Mouse (Mus musculus) testis, postnatal 10 days (tissue): Measurements from ENCODE around the gene B4galnt1.
"Not testable (repeated sequence)": the region's sequence is repeated elsewhere in the genome, so short reads cannot be mapped to it uniquely, and the experiment has no call there.

Source experiments
- DNase-seq: peaks from one replicate; pipeline ENCODE4 v3.0.0; 2021; ENCODE audit warnings: low spot score

Gene B4galnt1

DNA sequence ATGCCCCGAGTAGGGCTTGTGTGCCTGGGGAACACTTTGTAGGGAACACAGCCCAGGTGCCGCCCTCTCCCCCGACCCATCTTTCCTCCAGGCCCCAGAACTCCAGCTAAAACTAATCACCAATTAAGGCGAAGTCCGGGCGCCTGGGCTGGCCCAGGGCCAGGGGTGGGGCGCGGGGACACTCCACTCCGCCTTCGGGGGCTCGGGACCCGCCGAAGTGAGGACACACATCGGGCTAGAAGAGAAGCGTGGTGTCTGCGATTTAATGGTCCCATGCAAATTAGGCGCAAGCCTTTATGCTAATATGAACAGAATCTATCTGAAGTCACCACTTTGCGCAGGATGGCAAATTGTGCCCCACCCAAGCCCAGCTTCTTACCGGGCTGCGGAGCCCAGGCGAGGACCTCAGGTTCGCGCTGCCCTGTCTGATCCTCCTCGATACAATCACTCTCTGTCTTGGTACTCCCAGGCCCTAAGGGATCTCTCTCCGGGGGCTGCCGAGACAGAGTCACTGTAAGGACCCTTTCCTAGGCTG, 24.2 kb downstream of the B4galnt1 start:
- DNase-seq = peak; percentile 78

- DNase-seq = peak; percentile 79
These were observed 24.8 kb downstream of the B4galnt1 start, which contains the start of gene Arhgef25 for GRCm38 (mm10) chr10:127189651-127190381. Arhgef25 (minus strand) TSS chr10:127190083.

DNA sequence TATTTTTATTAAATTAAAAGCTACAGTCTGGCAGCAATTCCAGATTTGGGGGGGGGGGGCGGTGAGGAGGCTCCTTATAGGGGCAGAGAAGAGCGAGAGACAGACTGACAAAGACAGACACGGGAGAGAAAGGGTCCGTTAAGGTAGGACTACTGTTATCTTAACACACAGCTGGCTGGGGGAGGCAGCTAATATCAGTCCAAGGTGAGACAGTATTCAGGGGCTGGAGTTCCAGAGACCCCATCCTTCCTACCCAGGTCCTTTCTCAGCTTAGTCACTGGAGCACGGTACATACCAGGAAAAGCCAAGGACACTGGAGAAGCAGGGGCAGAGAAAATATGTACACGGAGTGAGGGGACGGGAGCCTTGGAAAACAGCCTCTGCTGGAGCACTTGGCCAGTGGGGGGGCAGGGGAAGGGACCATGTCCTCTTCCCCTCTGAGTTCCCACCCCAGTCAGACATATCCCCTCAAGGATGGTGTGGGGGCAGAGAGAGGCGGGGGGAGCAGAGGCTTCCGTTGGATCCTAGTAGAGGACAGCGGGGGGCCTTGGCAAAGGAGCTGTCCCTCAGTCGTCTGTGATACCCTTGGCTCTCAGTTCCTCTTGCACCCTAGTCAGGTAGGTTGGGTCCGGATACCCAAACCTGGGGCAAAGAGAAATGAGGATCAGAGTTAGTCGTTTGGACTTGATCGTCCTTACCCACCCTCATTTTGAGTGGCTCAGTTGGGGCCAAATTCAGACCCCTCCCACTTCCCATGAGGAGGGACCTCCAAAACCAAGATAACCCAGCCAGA, 25.6 kb downstream of the B4galnt1 start:
- DNase-seq = peak; percentile 30

DNA sequence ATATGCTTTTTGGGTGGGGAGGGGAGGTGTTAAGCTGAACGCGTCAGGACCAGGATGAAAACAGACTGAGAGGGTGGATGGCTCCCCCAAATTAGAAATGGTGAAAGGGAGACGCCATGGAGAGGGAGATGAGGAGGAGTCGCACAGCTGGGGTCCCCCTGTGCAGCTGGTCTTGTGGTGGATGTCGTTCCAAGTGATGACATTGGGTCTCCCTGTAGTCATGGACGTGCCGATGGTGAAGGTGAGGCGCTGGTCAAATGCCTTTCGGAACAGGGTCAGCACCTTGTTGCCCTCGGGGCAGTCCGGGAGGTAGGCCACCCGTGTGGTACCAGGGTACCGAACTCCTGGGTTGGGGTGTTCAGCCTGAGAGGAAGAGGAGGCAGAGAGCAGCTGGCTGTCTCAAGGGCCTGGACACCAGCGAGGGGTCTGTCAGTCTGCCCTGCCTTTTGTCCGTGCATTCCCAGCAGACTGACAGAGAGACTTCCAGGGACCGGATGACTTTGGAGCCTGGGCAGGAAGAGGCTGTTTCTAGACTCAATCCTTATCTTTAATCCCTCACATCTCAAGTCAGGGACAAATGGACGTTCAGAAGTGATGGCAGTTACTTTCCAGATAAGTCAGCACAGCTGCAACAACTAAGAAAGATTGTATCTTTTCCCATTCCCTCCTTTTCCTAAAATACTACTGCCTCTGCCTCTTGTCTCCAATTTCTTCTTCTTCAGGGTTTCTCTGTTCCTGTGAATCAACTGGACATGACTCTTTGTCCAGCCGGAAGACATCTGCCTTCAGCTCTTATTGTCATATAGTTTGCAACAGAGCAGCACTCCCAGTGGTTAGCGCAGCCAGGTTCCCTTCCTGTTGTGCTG, 26.4 kb downstream of the B4galnt1 start:
- no peak for DNase-seq

DNA sequence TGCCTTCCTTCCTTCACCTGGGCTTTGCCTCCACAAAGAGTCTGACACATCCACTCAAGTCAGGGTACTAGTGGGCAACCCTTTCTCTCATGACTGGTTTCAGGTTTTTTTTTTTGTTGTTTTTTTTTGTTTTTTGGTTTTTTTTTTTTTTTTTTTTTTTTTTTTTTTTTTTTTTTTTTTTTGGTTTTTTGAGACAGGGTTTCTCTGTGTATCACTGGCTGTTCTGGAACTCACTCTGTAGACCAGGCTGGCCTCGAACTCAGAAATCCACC, 27.0 kb downstream of the B4galnt1 start:
- not testable (repeated sequence) for DNase-seq

GRCm38 (mm10) chr10:127193011-127193410, 28.0 kb downstream of the B4galnt1 start:
- no peak for DNase-seq

GRCm38 (mm10) chr10:127194428-127195327, 29.7 kb downstream of the B4galnt1 start:
- DNase-seq = peak; percentile 85

GRCm38 (mm10) chr10:127195328-127196129, 30.5 kb downstream of the B4galnt1 start, which contains the start of gene Dtx3:
Dtx3 (minus strand) TSS chr10:127195728.
- DNase-seq = peak; percentile 71

GRCm38 (mm10) chr10:127196392-127196791, 31.4 kb downstream of the B4galnt1 start:
- no peak for DNase-seq

DNA sequence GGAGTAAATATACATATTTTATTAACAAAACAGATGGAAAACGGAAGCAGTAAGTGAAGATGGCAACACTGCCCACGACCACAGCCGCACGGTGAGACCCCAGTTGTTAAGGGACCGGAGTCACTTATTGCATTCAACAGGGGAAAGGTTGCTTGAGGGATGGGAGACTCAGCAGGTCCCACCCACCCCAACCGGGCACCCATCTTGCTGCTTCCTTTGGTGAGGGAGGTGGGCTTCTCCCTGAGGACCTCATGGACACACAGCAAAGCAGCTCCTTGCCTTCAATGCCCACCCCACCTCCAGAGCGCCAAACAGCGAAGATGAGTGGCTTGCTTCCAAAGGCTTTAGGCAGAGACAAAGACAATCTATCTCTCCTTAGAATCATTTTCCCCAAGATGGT, 32.1 kb downstream of the B4galnt1 start:
- no peak for DNase-seq

GRCm38 (mm10) chr10:127197505-127198110, 32.6 kb downstream of the B4galnt1 start:
- DNase-seq = no peak

- DNase-seq = no peak
These were observed 33.5 kb downstream of the B4galnt1 start for GRCm38 (mm10) chr10:127198492-127198891.

GRCm38 (mm10) chr10:127199068-127199467, 34.0 kb downstream of the B4galnt1 start:
- DNase-seq = no peak

GRCm38 (mm10) chr10:127199474-127199873, 34.4 kb downstream of the B4galnt1 start:
- DNase-seq = no peak

- no peak for DNase-seq
These were observed 35.3 kb downstream of the B4galnt1 start for GRCm38 (mm10) chr10:127200279-127200678.

- DNase-seq = no peak
These were observed 38.1 kb downstream of the B4galnt1 start for GRCm38 (mm10) chr10:127203106-127203505.

- DNase-seq = no peak
These were observed 39.6 kb downstream of the B4galnt1 start for GRCm38 (mm10) chr10:127204589-127204988.

DNA sequence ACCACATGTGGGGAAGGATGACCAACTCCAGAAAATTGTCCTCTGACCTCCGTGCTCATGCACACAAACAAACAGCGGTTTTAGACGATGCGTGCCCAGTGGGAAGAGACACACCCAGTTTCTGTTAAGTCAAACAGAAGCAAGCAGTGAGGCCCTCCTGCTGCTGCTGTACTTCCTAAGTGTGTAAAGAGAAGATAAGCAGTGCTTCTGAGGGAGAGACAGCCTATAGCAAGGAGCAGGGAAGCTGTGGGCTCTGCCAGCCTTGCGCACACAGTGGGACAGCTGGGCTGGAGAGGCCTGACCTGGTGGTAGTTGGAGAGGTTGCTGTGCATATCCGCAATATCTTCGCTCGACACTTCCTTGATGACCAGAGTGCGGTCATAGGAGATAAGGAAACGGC, 40.3 kb downstream of the B4galnt1 start:
- DNase-seq = no peak

DNA sequence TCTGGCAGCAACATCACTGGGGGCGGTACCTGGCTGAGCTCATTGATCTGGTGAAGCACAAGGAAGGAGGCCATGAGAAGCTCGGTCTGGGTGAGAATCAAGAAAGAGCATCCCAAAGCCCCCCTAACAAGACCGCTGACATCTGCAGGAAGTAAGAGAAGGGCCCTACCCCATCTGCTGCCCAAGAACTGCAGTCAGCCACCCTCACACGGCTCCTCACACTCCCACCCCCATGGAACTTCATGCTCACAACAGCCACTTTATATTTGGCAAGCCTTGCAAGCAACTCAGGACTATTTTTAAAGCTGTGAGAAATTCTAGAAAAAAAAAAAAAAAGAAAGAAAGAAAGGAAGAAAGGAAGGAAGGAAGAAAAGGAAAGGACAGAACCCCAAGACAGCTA, 43.9 kb downstream of the B4galnt1 start:
- no peak for DNase-seq
